Mouse (Mus musculus) ES-Bruce4 (cell line): ENCODE data around the gene Mettl16. TPM values are rescaled to one million over a fixed set of nuclear protein-coding genes. Genes with fewer than 3 reads are reported as not detected.

Experiments used
- H3K27ac ChIP-seq: 2 replicates; pipeline ENCODE4 v1.5.1; 2012; ENCODE audit warnings: low read length, inconsistent platforms; ENCODE audit not compliant: insufficient read depth
- H3K27me3 ChIP-seq: 2 replicates; pipeline ENCODE4 v1.6.1; 2012; ENCODE audit warnings: mild to moderate bottlenecking, low read length, inconsistent platforms; ENCODE audit not compliant: control insufficient read depth, poor library complexity, insufficient read depth, severe bottlenecking
- H3K36me3 ChIP-seq: 2 replicates; pipeline ENCODE4 v1.6.1; 2012; ENCODE audit warnings: inconsistent platforms, mild to moderate bottlenecking, low read length, moderate library complexity; ENCODE audit not compliant: control insufficient read depth, poor library complexity, insufficient read depth, severe bottlenecking
- H3K4me1 ChIP-seq: one replicate; pipeline ENCODE4 v1.8.1; 2011; ENCODE audit warnings: low read length; ENCODE audit not compliant: control insufficient read depth, insufficient read depth
- H3K4me3 ChIP-seq: 2 replicates; pipeline ENCODE4 v1.5.1; 2011; ENCODE audit warnings: low read depth, mild to moderate bottlenecking, low read length
- H3K9ac ChIP-seq: 2 replicates; pipeline ENCODE4 v1.6.1; 2012; ENCODE audit warnings: low read depth, mild to moderate bottlenecking, inconsistent platforms; ENCODE audit not compliant: poor library complexity, severe bottlenecking
- H3K9me3 ChIP-seq: replicated peaks from 2 replicates; pipeline ENCODE4 v1.6.1; 2012; ENCODE audit warnings: mild to moderate bottlenecking, low read length, inconsistent platforms; ENCODE audit not compliant: control insufficient read depth, poor library complexity, insufficient read depth, severe bottlenecking
- CTCF ChIP-seq: IDR thresholded peaks from one replicate; pipeline ENCODE4 v1.8.1; 2011; ENCODE audit warnings: low read depth, low read length
- EP300 ChIP-seq: IDR thresholded peaks from 2 replicates; pipeline ENCODE4 v1.6.1; 2011; ENCODE audit warnings: low read depth, low read length; ENCODE audit not compliant: insufficient read depth
- POLR2A ChIP-seq: IDR thresholded peaks from one replicate; pipeline ENCODE4 v1.8.1; 2011; ENCODE audit warnings: low read length; ENCODE audit not compliant: insufficient read depth
- polyA plus RNA-seq: library from polyadenylated mRNA; stranded (reverse); fragments of >200 nt; gene quantifications from 2 replicates; pipeline ENCODE4 v1.2.4, GENCODE M21; 2011; ENCODE audit warnings: low read depth; ENCODE audit not compliant: missing spikeins, insufficient read depth, insufficient read length

The Mettl16 gene
- polyA plus RNA-seq, 1 experiment, result 66.2 TPM

- H3K27me3 ChIP-seq, result no peaks in the 10 kb centered on the region
- peaks cover 7% of the 10 kb centered on the region for H3K4me1 ChIP-seq
- no peak overlapping the region for H3K27ac ChIP-seq
- H3K9me3 ChIP-seq, result no peaks in the 10 kb centered on the region
- H3K4me3 ChIP-seq, result no peak overlapping the region
- H3K9ac ChIP-seq, result 0 out of 2 replicates have a peak overlapping the region, but pooled peaks have one; percentile 14
- H3K36me3 ChIP-seq, result no peaks in the 10 kb centered on the region
- TF ChIP-seq CTCF, result no peak
- TF ChIP-seq POLR2A, result no peak
- no peak for TF ChIP-seq EP300
Observed at GRCm38 (mm10) chr11:74842656-74843434, 72.2 kb downstream of the Mettl16 start.

- no peak for TF ChIP-seq CTCF
- no peak for TF ChIP-seq POLR2A
- TF ChIP-seq EP300, result no peak
- H3K9me3 ChIP-seq, result no peaks in the 10 kb centered on the region
- H3K4me1 ChIP-seq, result peaks cover 7% of the 10 kb centered on the region
- H3K9ac ChIP-seq, result no peak overlapping the region
- no peaks in the 10 kb centered on the region for H3K36me3 ChIP-seq
- H3K4me3 ChIP-seq, result no peak overlapping the region
- no peaks in the 10 kb centered on the region for H3K27me3 ChIP-seq
- H3K27ac ChIP-seq, result 0 out of 2 replicates have a peak overlapping the region, but pooled peaks have one; percentile 19
Observed at GRCm38 (mm10) chr11:74843435-74843714, 72.7 kb downstream of the Mettl16 start.

DNA sequence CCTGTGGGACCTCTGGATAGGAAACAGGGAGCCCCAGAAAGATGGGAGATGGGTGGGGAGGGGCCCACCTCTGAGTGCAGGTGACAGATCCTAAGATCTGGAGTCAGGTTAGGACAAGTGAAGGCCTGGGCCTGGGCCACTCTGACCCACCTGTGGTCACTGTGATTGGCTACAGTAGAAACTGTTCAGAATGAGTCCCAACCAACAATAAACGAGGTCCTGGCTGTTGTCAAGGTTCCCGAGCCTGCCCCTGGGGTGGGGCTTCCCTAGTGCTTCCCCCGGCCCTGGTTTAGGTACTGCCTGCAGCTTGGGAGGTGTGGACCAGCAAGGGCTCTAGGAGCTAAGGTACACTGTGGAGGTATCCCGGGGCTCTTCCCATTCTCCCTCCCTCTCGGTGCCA, 73.1 kb downstream of the Mettl16 start:
- TF ChIP-seq CTCF, result no peak
- H3K27ac ChIP-seq, result 0 out of 2 replicates have a peak overlapping the region, but pooled peaks have one; percentile 19
- no peaks in the 10 kb centered on the region for H3K36me3 ChIP-seq

DNA sequence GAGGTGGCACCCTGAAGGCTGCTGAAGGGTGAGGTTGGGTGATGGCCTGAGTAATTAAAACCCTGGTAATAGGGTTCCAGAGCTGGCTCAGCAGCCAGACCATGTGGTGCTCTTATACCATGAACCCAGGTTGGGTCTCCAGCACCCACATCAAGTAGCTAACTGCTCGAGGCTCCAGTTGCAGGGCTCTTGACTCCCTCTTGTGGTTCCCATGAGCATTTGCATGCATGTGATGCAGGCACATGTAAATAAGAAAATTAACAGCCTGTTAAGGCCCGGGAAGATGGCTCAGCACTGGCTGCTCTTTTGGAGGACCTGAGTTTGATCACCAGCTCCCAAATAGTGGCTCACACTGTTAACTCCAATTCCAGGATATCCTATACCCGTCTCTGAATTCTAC, 75.2 kb downstream of the Mettl16 start:
- Histone ChIP-seq H3K27me3 (no peaks in the 10 kb centered on the region), H3K36me3 (no peaks in the 10 kb centered on the region)

More for the DNA sequence above, 73.1 kb downstream of the Mettl16 start:
- Histone ChIP-seq H3K27me3 (no peaks in the 10 kb centered on the region), H3K9ac (no peak overlapping the region), H3K4me1 (peaks cover 7% of the 10 kb centered on the region), H3K4me3 (no peak overlapping the region), H3K9me3 (no peaks in the 10 kb centered on the region)

GRCm38 (mm10) chr11:74847919-74848521, 77.4 kb downstream of the Mettl16 start:
- peak overlapping the region; percentile 58 for H3K27ac ChIP-seq
- no peaks in the 10 kb centered on the region for H3K27me3 ChIP-seq
- no peak for TF ChIP-seq POLR2A
- TF ChIP-seq EP300, result no peak
- peak; percentile 81 for TF ChIP-seq CTCF
- no peaks in the 10 kb centered on the region for H3K4me1 ChIP-seq
- H3K9ac ChIP-seq, result no peak overlapping the region
- no peaks in the 10 kb centered on the region for H3K36me3 ChIP-seq
- no peaks in the 10 kb centered on the region for H3K9me3 ChIP-seq
- H3K4me3 ChIP-seq, result peak overlapping the region; percentile 32

More for the DNA sequence above, 75.2 kb downstream of the Mettl16 start:
- H3K27ac ChIP-seq, result no peak overlapping the region
- no peak overlapping the region for H3K4me3 ChIP-seq
- peak; percentile 46 for TF ChIP-seq CTCF
- no peak for TF ChIP-seq POLR2A
- TF ChIP-seq EP300, result no peak
- no peaks in the 10 kb centered on the region for H3K9me3 ChIP-seq
- no peak overlapping the region for H3K9ac ChIP-seq
- H3K4me1 ChIP-seq, result no peaks in the 10 kb centered on the region

DNA sequence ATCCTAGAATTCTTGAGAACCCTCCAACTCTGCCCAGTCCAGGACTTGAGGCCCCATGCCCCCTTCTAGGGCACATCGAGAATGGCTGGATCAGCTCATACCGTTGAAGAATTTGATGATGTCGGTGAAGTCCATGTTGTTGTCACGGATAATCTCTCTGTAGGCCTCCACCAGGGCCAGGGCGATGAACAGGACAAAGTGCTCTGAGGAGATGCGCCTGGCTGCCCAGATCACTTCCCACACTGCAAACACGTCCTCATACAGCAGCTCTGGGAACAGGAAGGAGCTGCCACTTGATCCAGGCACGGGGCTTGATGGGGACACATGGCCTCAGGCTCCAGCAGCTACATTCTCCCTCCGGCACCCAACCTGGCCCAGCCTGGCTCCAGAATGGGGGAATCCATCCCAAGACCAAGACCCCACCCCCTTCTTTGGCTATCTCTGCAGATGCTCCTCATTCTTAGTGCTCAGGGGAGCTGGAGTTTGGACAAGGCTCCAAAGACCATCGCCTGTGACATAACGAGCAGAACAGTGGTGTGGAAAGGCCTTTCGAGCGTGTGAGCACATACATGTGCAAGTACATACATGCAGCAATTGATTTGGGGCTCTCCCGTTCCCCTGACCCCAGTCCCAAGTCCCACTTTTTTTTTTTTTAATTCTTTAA, 80.5 kb downstream of the Mettl16 start:
- Histone ChIP-seq H3K27ac (no peak overlapping the region), H3K9ac (no peak overlapping the region), H3K4me1 (no peaks in the 10 kb centered on the region), H3K36me3 (no peaks in the 10 kb centered on the region), H3K9me3 (no peaks in the 10 kb centered on the region), H3K4me3 (no peak overlapping the region), H3K27me3 (no peaks in the 10 kb centered on the region)
- TF ChIP-seq POLR2A (no peak), EP300 (no peak), CTCF (no peak)
